Comparison of ENCODE assay signal across 16 mouse cellular contexts in genomic region chr7:98853806-98854205, GRCm38 (mm10). TPM values are rescaled to one million over a fixed set of nuclear protein-coding genes. Genes with fewer than 3 reads are reported as not detected.
"Had no signal": no experiment of that assay in that cellular context is flagged by ENCODE, and none has a peak within 500 bp of the region (broad histone marks: within the 10 kb centered on the region; RNA-seq: fewer than 3 reads in every experiment).

No protein-coding gene starts in this region.

- H3K4me3 ChIP-seq: kidney, embryonic 15.5 days; limb, embryonic 12.5 days; liver, embryonic 13.5 days; lung, embryonic 15.5 days; midbrain, embryonic 12.5 days; neural tube, embryonic 15.5 days; stomach, embryonic 15.5 days had no signal

- DNase-seq: kidney, postnatal 14 days; layer of hippocampus, postnatal 36 days; liver; liver, embryonic 13.5 days; liver, postnatal 0 days; lung, postnatal 14 days; spleen, adult 18-20 months; thymus, adult 2 months; thymus, postnatal 36 days had no signal

- H3K27ac ChIP-seq: kidney, embryonic 15.5 days; limb, embryonic 12.5 days; liver, embryonic 13.5 days; lung, embryonic 15.5 days; macrophage; midbrain, embryonic 12.5 days; neural tube, embryonic 15.5 days; stomach, embryonic 15.5 days had no signal

- H3K27me3 ChIP-seq: kidney, embryonic 15.5 days; liver, embryonic 13.5 days; lung, embryonic 15.5 days; neural tube, embryonic 15.5 days; stomach, embryonic 15.5 days had no signal

- H3K36me3 ChIP-seq: liver, embryonic 13.5 days; midbrain, embryonic 12.5 days; neural tube, embryonic 15.5 days had no signal

- H3K9me3 ChIP-seq: kidney, embryonic 15.5 days; limb, embryonic 12.5 days; liver, embryonic 13.5 days; lung, embryonic 15.5 days; midbrain, embryonic 12.5 days; neural tube, embryonic 15.5 days; stomach, embryonic 15.5 days had no signal

- ATAC-seq: liver, postnatal 0 days had no signal

RNA-seq across cellular contexts. Expression of gene Wnt11, which starts 18.9 kb away (rescaled TPM):
- polyA plus RNA-seq: macrophage had no signal
